Mouse (Mus musculus): ENCODE results near the gene Gm21988.

Gene Gm21988

GRCm38 (mm10) chr11:70218039-70218438 is 21.6 kb downstream of the Gm21988 start:
- in situ Hi-C loops (cut with MboI, MseI), result no loop called here

DNA sequence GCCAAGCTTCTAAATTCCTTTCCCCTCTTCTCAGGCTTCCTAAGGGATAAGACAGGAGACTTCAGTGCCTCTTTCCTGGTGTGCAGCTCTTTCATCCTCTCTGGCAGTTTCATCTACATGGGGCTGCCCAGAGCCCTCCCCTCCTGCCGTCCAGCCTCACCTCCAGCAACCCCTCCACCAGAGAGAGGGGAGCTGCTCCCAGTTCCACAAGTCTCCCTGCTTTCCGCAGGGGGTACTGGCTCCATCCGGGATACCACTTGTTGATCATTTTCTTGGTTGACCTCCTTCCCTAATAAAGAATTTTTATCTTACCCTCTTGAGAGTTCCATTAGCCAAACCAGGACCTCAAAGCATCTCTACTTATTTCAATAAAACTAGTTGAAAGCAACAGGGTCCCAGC is 23.5 kb downstream of the Gm21988 start:
- in situ Hi-C loops (cut with MboI, MseI), result no loop called here

DNA sequence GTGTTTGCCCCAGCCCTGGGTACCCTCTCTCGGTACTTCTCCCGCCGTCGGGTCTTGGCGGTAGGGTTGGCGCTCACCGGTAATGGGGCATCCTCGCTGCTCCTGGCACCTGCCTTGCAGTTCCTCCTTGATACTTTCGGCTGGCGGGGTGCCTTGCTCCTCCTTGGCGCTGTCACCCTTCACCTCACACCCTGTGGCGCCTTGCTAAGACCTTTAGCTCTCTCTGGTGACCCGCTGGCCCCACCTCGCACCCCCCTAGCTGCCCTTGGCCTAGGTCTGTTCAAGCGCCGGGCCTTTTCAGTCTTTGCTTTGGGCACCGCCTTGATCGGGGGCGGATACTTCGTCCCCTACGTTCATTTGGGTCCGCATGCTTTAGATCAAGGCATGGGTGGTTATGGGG is 24.3 kb downstream of the Gm21988 start:
- in situ Hi-C loops (cut with MboI, MseI), result no loop called here

- in situ Hi-C loops (cut with MboI, MseI), result no loop called here
Measured at GRCm38 (mm10) chr11:70214856-70215209, 24.8 kb downstream of the Gm21988 start.

GRCm38 (mm10) chr11:70214191-70214855 is 25.3 kb downstream of the Gm21988 start:
- in situ Hi-C loops (cut with MboI, MseI), result no loop called here

- in situ Hi-C loops (cut with MboI, MseI), result no loop called here
Measured at GRCm38 (mm10) chr11:70213736-70214135, 25.9 kb downstream of the Gm21988 start.

DNA sequence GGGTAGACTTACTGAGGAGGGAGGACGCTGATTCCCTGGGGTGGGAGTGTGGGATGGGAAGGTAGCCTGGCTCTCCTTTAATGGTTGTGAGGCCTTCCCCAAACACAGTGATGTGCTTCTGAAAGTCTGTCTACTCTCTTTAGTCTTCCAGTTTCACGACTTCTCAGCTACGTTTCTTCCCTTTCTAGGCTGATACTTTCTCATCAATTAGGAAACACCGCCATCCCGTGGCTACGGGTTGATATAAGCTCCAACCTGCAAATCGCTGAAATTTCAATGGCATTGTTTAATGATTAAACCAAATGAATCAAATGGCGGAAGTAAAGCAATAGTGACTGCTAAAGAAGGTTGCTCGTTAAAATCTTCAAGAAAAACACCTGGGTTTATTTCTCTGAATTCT is 26.7 kb downstream of the Gm21988 start:
- in situ Hi-C loops (cut with MboI, MseI), result no loop called here

DNA sequence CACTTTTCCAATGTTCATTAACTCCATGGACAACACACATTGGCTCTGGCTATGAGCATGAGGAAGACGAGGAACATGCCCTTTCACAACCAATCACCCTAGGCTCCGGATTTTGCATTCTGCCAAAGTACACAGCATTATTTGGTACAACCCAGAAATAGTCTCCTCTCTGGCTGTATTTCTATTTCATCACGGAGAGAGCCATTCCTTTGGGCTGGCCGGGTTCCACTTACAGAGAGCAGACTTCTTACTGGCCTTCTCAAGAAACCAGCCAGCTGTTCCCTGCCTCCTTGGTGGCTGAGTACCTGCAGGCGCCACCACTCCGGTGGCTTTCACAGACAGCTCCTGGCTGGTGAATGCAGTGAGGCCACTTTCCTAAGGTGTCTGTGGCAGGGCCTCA is 27.2 kb downstream of the Gm21988 start, which contains the start of gene Slc16a11:
Gene Slc16a11 (plus strand): TSS at position 330 of the 400 bp plus-strand sequence.
- in situ Hi-C loops (cut with MboI, MseI), result no loop called here

- in situ Hi-C loops (cut with MboI, MseI), result no loop called here
Measured at GRCm38 (mm10) chr11:70211972-70212371, 27.7 kb downstream of the Gm21988 start.

DNA sequence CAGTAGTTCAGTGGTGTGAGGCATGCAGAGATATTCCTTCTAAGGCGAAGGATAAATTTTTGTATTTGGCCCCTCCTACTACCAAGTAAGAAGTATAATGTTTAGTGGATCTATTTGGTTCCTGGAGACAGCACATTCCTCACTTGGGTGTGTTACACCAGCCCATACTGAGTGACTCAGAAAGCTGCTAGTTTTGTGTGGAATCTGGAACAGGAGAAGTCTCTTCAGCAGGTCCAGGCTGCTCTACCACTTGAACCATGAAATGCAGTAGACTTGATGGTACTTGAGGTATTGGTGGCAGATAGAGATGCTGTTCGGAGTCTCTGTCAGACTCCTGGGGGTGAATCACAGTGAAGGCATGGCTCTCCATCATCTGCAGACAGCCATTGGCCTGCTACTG is 28.9 kb downstream of the Gm21988 start:
- in situ Hi-C loops (cut with MboI, MseI), result no loop called here

- in situ Hi-C loops (cut with MboI, MseI), result no loop called here
Measured at GRCm38 (mm10) chr11:70208778-70209388, 30.7 kb downstream of the Gm21988 start.

DNA sequence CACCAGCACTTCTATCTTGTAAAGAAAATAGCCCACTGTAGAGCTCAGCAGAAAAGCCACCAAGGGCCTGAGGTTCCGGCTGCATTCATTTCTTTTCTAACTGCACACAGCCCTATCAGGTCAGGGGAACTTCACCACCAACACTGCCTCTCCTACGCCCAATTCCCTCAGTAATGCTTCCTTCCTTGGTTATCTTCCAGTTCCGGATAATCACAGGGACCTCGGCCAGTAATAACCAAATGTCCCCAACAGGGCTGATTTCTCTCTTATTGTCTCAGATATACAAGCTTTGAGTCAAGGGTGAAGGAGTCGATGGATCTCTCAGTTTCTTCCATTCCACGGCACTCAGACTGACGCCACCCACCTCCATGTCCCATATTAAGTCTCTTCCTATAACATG is 32.3 kb downstream of the Gm21988 start:
- in situ Hi-C loops (cut with MboI, MseI), result no loop called here

DNA sequence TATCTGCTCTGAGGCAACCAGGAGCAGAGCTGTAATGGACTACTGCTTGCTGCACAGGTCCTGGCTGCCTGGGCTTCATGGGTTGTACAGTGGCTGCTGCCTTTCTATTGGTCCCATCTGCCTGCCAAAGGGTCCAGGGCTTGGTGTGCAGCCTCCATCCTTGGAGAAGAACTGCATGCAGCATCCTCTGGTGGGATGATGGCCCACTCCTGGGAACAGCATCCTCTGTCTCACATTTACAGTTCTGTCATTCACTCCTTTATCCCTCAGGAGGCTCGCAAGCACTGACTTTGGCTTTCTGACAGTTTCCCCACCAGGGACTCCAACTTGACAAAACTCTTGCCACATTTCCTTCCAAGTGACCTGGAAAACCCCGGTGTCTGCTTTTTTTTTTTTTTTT is 32.8 kb downstream of the Gm21988 start:
- in situ Hi-C loops (cut with MboI, MseI), result no loop called here

DNA sequence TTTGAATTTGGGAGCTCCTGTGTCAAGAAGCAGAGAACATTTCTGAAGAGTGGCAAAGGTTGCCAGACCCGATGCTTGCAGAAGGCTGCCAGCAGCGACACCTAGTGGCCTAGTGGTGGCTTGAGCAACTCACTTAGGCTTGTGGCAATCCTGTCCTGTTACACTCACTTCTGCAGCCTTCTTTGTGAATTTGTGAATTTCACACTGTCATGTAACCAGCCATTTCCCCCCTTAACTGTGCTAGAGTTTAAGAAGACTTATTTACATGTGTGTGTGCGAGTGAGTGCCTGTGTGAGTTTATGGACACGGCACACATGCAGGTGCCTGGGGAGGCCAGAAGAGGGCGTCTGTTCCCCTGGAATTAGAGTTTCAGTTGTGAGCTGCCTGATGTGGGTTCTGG is 37.9 kb downstream of the Gm21988 start:
- in situ Hi-C loops (cut with MboI, MseI), result loop anchor here (5.0 kb wide), 1 partner anchor 144 kb away; no protein-coding TSS in a partner anchor

- in situ Hi-C loops (cut with MboI, MseI), result loop anchor here (5.0 kb wide), 1 partner anchor 143 kb away; no protein-coding TSS in a partner anchor
Measured at GRCm38 (mm10) chr11:70200036-70200608, 39.5 kb downstream of the Gm21988 start.

GRCm38 (mm10) chr11:70199107-70199506 is 40.5 kb downstream of the Gm21988 start:
- in situ Hi-C loops (cut with MboI, MseI), result no loop called here

DNA sequence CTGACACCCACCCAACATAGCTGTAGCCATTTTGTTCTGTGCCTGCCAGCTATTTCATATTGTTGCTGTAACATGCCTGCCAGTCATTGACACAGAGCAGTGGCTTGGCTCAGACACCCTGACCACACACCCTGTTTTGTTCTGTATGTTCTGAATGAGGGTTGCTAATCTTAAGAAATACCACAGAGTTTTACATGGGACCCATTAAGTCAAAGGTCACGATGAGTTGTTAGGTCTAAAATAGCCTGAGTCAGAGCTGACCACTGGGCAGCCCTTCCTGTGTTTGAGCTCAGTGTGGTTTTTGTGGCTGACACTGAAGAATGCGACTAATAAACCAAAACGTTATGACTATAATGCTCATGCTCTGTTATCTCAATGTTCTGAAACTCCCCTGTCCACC is 41.3 kb downstream of the Gm21988 start:
- in situ Hi-C loops (cut with MboI, MseI), result no loop called here

GRCm38 (mm10) chr11:70193354-70194285 is 46.0 kb downstream of the Gm21988 start:
- in situ Hi-C loops (cut with MboI, MseI), result no loop called here

- in situ Hi-C loops (cut with MboI, MseI), result no loop called here
Measured at GRCm38 (mm10) chr11:70192157-70192556, 47.5 kb downstream of the Gm21988 start.

DNA sequence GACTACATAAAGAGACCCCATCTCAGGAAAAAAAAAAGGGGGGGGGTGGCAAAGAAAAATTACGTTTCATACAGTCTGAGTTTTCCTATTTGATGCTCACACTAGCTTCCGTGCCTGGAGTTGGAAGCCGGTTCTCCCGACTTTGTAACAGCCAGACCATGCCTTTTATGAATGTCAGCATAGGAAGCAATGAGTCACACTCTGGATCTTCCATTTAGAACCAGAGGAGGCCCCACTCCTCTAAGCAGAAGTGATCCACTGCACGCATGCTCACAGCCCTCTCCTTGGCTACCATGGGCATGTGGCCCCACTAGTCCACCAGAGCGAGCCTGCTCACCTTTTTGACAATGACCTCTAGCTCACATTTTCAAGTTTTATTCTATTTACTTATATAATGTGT is 48.4 kb downstream of the Gm21988 start:
- in situ Hi-C loops (cut with MboI, MseI), result no loop called here

DNA sequence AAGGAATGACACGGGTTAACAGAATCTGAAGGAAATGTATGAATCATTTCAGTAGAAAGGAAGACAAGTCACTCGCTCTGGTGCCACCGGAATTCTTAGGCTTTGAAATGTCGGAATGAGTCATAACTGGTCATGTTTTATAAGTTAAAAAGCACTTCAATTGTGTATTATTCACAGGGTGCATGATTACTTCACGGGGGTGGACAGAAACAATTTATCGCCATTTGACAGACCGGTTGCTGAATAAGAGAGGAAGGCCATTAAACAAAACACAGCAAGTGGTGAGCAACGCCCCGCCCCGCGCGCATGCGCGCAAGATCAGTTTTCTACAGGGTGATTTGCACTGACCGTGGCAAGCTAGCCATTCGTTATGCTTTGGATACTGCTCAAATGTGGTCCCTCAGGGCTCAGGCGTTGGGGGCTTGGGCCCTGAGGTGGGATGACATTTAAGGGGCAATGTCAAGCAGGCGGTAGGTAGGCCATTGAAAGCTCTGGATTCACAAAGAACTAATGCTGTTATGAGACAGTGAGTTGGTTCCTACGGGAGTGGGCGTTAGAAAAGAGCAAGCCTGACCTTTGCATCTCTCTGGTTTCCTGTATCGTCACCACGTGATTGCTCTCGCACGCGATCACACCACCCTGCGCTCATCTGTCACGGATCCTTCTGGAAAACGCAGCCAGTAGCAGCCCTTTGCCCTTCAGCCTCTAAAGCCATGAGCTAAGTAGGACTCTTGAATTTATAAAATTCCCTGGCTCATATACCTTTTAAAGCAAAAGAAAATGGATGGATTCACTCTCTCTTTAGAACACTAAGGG is 50.1 kb downstream of the Gm21988 start:
- in situ Hi-C loops (cut with MboI, MseI), result no loop called here
